Mouse (Mus musculus) adrenal gland, adult (tissue): Measurements from ENCODE around the gene Phldb3.
"Not testable (repeated sequence)": the region's sequence is repeated elsewhere in the genome, so short reads cannot be mapped to it uniquely, and the experiment has no call there.

Experiments
- DNase-seq, 2 experiments: peaks; one replicate each; pipeline ENCODE4 v3.0.0; 2022 to 2023; ENCODE audit warnings: low spot score in 1 of 2; ENCODE audit not compliant: inconsistent age in 2 of 2

Phldb3 gene

GRCm38 (mm10) chr7:24593621-24594308, 16.8 kb upstream of the Phldb3 start:
- peak; percentile 85 to 93 for DNase-seq

- peak in 1 of 2 experiments; percentile 60 for DNase-seq
These were observed 16.2 kb upstream of the Phldb3 start for GRCm38 (mm10) chr7:24594309-24594803.

DNA sequence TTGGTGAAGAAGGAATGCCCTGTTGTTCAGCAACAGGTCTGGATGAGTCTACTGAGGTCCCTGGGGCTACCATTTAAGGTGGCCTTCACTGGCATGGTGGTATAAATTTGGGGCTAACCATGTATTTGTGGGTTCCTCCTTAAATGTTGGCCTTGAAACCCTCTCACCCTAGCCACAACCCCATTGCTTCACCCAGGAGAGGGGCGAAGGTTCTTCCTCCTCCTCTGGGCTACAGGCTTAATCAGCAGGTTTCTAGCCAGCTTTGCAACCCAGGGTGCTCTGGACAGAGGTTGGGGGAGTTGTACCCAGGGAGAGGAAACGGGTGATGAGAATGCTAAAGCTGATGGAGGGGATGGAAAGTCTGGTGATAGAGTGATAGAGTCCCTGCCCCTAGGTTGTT, 15.1 kb upstream of the Phldb3 start:
- no peak for DNase-seq

DNA sequence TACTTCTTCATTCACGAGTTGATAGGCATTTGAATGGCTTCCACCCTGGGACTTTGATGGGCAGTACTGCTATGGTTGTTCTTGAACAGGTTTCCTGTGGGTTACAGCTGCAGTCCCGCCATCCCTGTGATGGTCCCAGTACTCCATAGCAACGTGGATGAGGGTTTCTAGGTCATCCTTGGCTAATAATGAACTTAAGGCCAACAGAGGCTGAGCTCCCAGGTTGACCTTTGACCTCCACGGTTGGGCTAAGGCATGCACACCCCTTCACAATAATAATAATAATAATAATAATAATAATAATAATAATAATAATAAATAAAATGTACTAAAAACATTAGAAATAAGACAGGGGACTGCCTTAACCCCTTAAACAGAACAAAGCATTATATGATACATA, 12.4 kb upstream of the Phldb3 start:
- DNase-seq = no peak

DNA sequence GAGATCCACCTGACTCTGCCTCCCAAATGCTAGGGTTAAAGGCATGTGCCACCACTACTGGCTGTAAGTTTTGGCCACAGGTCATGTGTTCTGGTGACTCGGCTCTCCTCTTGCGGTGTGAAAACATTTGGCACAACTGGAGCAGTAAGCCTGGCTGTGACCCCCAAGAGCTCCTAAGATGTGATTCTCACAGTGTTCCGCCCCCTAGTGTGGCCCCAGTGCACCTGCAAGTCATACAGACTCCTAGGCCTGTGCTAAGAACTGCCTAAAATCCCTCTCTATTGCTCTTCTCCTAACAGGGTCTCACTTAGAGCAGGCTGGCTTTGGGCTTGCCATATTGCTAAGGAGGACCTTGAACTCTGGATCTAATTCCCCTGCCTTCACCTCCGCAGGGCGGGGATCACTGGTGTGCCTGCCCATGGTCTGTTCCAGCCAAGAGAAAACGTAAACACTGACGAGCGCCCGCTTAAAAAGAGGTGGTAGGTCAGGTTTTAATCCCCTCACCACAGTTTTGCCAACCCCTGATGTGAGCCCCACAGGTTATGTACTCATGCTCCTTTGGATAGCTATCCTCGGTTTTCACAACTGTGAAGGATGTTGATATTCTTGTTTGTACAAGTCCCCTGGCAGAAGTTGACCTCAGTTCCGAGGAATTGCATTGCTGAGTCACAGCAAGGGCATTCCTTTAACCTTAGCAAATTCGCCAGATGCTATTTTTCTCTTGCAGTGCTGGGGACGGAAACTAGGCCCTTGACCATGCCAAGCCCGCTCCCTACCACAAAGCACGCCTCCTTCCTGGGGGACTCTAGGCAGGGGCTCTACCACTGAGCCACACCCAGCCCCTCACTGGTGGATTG, 11.1 kb upstream of the Phldb3 start:
- peak; percentile 60 to 82 for DNase-seq

- DNase-seq = peak; percentile 94 to 98
These were observed 9.5 kb upstream of the Phldb3 start for GRCm38 (mm10) chr7:24600941-24601597.

- DNase-seq = no peak
These were observed 5.0 kb upstream of the Phldb3 start for GRCm38 (mm10) chr7:24605561-24605960.

GRCm38 (mm10) chr7:24606046-24606445, 4.5 kb upstream of the Phldb3 start:
- DNase-seq = no peak

GRCm38 (mm10) chr7:24608017-24608416, 2.5 kb upstream of the Phldb3 start:
- DNase-seq = peak; percentile 64 to 81

GRCm38 (mm10) chr7:24608561-24608960, 2.0 kb upstream of the Phldb3 start:
- no peak for DNase-seq

- DNase-seq = peak; percentile 95 to 99
These were observed 424 bp downstream of the Phldb3 start for GRCm38 (mm10) chr7:24610879-24611494.

DNA sequence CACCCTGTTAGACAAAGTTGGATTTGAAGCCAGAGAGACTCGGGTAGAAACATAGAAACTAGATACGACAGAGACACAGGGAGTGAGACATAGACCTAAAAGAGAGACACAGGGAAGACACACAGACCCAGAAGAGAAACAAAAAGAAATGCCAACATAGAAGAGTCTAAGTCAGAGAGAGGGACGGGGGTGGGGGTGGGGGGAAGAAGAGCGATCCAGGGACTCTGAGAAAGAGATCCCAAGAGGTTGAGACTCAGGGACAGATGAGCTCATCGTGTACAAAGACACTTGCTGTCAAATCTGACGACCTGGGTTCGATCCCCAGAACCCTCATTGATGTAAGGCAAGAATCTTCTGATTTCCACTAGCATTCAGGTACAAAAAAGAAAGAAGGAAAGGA, 1.1 kb downstream of the Phldb3 start:
- DNase-seq = no peak

- DNase-seq = no peak
These were observed 1.8 kb downstream of the Phldb3 start for GRCm38 (mm10) chr7:24612308-24612910.

GRCm38 (mm10) chr7:24614816-24615215, 4.3 kb downstream of the Phldb3 start:
- DNase-seq = peak; percentile 53 to 57

DNA sequence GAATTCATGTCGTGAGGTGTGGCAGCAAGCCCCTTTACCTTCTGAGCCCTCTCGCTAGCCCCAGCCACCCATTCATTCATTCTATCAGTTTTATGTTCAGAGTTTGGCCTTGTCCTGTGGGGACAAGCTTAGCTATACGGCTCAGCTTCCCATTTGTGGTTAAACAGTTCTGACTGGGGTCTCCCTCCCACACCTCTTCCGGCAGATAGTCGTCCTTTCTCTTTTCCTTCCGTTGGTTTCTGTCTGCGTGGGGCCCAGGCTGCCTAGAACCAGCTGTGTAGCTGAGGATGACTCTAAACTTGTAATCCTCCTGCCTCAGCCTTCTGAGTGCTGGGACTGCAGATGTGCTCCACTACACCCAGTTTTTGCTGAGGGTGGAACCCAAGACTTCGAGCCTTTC, 7.2 kb downstream of the Phldb3 start:
- no peak for DNase-seq

DNA sequence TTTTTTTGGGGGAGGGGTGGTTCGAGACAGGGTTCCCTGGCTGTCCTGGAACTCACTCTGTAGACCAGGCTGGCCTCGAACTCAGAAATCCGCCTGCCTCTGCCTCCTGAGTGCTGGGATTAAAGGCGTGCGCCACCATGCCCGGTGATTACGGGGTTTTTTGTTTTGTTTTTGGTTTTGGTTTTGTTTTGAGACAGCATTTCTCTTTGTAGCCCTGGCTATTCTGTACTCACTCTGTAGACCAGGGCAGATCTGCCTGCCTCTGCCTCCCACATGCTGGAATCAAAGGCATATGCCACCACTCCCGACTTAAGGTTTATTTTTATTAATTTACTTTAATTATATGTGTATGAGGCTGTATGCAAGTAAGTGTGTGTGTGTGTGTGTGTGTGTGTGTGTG, 7.8 kb downstream of the Phldb3 start:
- not testable (repeated sequence) for DNase-seq

DNA sequence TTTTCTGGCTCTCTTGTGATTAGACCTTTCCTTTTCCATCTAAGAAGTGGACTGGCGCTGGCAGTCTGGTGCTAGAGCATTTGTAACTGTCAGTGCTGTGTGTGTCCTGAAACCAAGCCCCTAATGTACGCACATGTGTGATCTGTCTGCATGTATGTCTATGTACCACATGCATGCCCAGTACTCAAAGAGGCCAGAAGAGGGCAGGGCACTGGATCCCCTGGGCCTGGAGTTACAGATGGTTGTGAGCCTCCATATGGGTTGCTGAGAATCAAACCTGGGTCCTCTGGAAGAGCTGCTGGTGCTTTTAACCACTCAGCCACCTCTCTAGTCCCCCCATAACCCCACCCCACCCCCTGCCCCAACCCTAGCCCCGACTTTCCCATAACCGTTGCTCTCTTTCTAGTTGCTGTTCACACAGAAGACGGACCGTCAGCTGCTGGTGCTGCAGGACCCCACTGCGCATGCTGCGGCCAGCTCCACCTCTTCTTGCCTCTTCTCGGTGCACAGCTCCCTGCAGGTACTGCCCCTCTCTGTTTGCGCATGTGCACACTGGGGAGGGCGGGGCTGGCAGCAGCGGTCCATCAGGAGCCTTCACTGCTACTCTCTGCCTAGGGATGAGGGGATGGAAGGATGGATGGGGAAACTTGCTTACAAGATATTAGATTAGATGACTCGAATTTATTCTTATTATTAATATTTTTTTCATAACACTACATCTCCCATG, 9.3 kb downstream of the Phldb3 start:
- DNase-seq = no peak

GRCm38 (mm10) chr7:24621193-24621592, 10.6 kb downstream of the Phldb3 start:
- no peak for DNase-seq

- DNase-seq = no peak
These were observed 12.4 kb downstream of the Phldb3 start for GRCm38 (mm10) chr7:24622967-24623366.
